In the genomic region with DNA sequence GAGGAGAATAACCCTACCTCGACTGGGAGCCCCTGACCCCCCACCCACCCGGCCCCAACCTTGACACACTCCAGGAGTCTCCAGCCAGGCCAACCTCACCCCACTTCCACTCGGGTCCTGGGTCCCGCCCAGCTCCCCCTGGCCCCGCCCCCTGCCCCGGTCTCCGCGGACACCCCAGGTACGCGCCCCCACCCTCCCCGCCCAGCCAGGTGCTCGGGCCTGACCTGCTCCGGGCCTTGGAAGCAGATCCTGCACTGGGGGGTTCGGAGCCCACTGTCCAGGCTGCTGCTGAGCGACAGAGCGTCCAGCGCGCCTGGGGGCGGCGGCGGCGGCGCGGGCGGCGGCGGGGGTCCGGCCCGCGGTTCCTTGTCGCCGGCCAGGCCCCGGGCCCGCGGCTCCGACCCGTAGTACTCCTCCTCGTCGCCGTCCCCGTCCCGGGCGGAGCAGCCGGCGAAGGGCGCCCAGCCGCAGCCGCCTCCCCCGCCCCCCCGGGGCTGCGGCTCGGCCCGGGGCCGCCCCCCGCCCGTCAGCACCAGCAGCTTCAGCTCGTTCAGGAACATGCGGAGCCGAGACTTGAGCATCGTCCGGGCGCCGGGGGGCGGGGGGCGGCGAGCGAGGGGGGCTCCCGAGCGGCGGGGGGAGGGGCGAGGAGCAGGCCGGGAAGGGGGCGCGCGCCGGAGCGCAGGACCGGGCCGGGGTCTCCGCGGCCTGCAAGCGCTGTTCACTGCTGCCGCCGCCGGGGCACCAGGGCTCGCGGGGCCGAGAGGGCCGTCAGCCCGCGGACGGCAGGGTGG, we compare ENCODE assay signal across 9 mouse cellular contexts. TPM values are rescaled to one million over a fixed set of nuclear protein-coding genes. Genes with fewer than 3 reads are reported as not detected.
A peak's percentile ranks its signal among the peaks of the same experiment; 100 is the strongest.
DNase-seq lines count a peak whose midpoint lies in the region; ATAC-seq and TF ChIP-seq lines count a peak whose summit lies in the region.
"Had no signal": no experiment of that assay in that cellular context is flagged by ENCODE, and none has a peak within 500 bp of the region (broad histone marks: within the 10 kb centered on the region; RNA-seq: fewer than 3 reads in every experiment).

No protein-coding gene starts in this region.

- 2% methylated on average over 75 of the region's 92 CpGs for WGBS in thymus, adult 2 months
- WGBS in hindbrain, embryonic 13.5 days: under 1% methylated on average over 45 of the region's 92 CpGs
- under 1% methylated on average over 87 of the region's 92 CpGs for WGBS in midbrain, embryonic 10.5 days

- peak overlapping the region; percentile 84 for H3K4me2 ChIP-seq in hindbrain, embryonic 13.5 days

- H3K27ac ChIP-seq in thymus, adult 2 months (ENCODE audit: control insufficient read depth, insufficient read depth, low read length): no peak overlapping the region
- peak overlapping the region; percentile 99 for H3K27ac ChIP-seq in hindbrain, embryonic 13.5 days
- H3K27ac ChIP-seq in midbrain, embryonic 10.5 days (replicated peaks): peak overlapping the region; percentile 97

- H3K36me3 ChIP-seq in erythroblast, embryonic 14.5 days (ENCODE audit: control insufficient read depth): peaks cover 2% of the 10 kb centered on the region
- no peaks in the 10 kb centered on the region for H3K36me3 ChIP-seq in thymus, adult 2 months (ENCODE audit: control insufficient read depth, insufficient read depth, low read length)
- peaks cover 34% of the 10 kb centered on the region for H3K36me3 ChIP-seq in hindbrain, embryonic 13.5 days
- peaks cover 37% of the 10 kb centered on the region for H3K36me3 ChIP-seq in midbrain, embryonic 10.5 days

- H3K9ac ChIP-seq in hindbrain, embryonic 13.5 days: peak overlapping the region; percentile 99

- ATAC-seq in erythroblast, adult 5-6 weeks (replicated peaks; ENCODE audit: low FRiP score, poor library complexity, severe bottlenecking): no peak
- ATAC-seq in hindbrain, embryonic 13.5 days (ENCODE audit: low FRiP score): no peak

- peaks cover 4% of the 10 kb centered on the region; the same call in 1 of the 2 replicates for H3K9me3 ChIP-seq in erythroblast, embryonic 14.5 days (ENCODE audit: control insufficient read depth, low read length)
- no peaks in the 10 kb centered on the region for H3K9me3 ChIP-seq in hindbrain, embryonic 13.5 days
- H3K9me3 ChIP-seq in midbrain, embryonic 10.5 days (replicated peaks): no peaks in the 10 kb centered on the region

- DNase-seq in thymus, adult 2 months: peak; percentile 28
- DNase-seq in thymus, adult 18-20 months: no peak
- peak; percentile 69 for DNase-seq in midbrain, embryonic 10.5 days (ENCODE audit: low spot score)
- no peak for DNase-seq in left cerebral cortex, adult 8-10 months (ENCODE audit: low spot score in 2 of 2)
- no peak for DNase-seq in c-Kit-positive CD71-positive TER-119-positive erythroid progenitor cells, embryonic 14.5 days (ENCODE audit: low spot score)

- H3K4me3 ChIP-seq in erythroblast, embryonic 14.5 days (replicated peaks): peak overlapping the region; percentile 47
- H3K4me3 ChIP-seq in thymus, adult 2 months (ENCODE audit: control insufficient read depth, insufficient read depth, low read length): peak overlapping the region; percentile 54
- H3K4me3 ChIP-seq in hindbrain, embryonic 13.5 days: peak overlapping the region; percentile 91
- peak overlapping the region; percentile 99 for H3K4me3 ChIP-seq in midbrain, embryonic 10.5 days

- TF ChIP-seq POLR2A in thymus, adult 2 months (IDR thresholded peaks at IDR 0.05; ENCODE audit: control insufficient read depth, extremely low read depth, insufficient read depth, low read length, poor library complexity): no peak

- H3K4me1 ChIP-seq in erythroblast, embryonic 14.5 days (ENCODE audit: control insufficient read depth): peaks cover 33% of the 10 kb centered on the region
- H3K4me1 ChIP-seq in thymus, adult 2 months (replicated peaks; ENCODE audit: control insufficient read depth, insufficient read depth, low read length): peaks cover 16% of the 10 kb centered on the region
- peaks cover 61% of the 10 kb centered on the region for H3K4me1 ChIP-seq in hindbrain, embryonic 13.5 days (replicated peaks)
- peaks cover 56% of the 10 kb centered on the region for H3K4me1 ChIP-seq in midbrain, embryonic 10.5 days

- peaks cover 87% of the 10 kb centered on the region for H3K27me3 ChIP-seq in erythroblast, embryonic 14.5 days (ENCODE audit: control insufficient read depth)
- H3K27me3 ChIP-seq in thymus, adult 2 months (ENCODE audit: control insufficient read depth, insufficient read depth, low read length): peaks cover 2% of the 10 kb centered on the region
- H3K27me3 ChIP-seq in hindbrain, embryonic 13.5 days: no peaks in the 10 kb centered on the region
- H3K27me3 ChIP-seq in midbrain, embryonic 10.5 days (ENCODE audit: low read depth, poor library complexity, severe bottlenecking): peaks cover 36% of the 10 kb centered on the region
- H3K27me3 ChIP-seq: Patski had no signal

- no peak for TF ChIP-seq CTCF in thymus, adult 2 months (IDR thresholded peaks at IDR 0.05; ENCODE audit: borderline replicate concordance, control insufficient read depth, extremely low read depth, insufficient read depth, low read length, poor library complexity)

RNA-seq across cellular contexts. Expression of gene March9, which starts 0.6 kb away (rescaled TPM):
- not detected in 2 replicates for polyA plus RNA-seq in erythroblast, embryonic 14.5 days (2012)
- not detected in 2 replicates for total RNA-seq in erythroblast, adult 5-6 weeks (2015; ENCODE audit: low replicate concordance)
- total RNA-seq in erythroblast, adult 5-6 weeks (2017; ENCODE audit: low replicate concordance): not detected in 2 replicates
- polyA plus RNA-seq in thymus, adult 2 months (2012; rRNA removed): 4.4 and 5.4 TPM in 2 replicates
- 5.8 and 5.9 TPM in 2 replicates for polyA plus RNA-seq in hindbrain, embryonic 13.5 days (2015; fragmentation: Nextera tagmentation; extraction: Ambion mirVana)
- polyA plus RNA-seq in midbrain, embryonic 10.5 days (2016; fragmentation: Nextera tagmentation; extraction: Ambion mirVana): 1.3 and 1.7 TPM in 2 replicates
- 10 to 100 TPM; 19.8 to 21.5 (median 21.2) TPM for total RNA-seq in left cerebral cortex, adult 8-10 months (2022)

RNA-seq across cellular contexts. Expression of gene Cdk4, which starts 4.0 kb away (rescaled TPM):
- polyA plus RNA-seq in erythroblast, embryonic 14.5 days (2012): 81.1 and 96.8 TPM in 2 replicates
- 83.0 and 90.1 TPM in 2 replicates for total RNA-seq in erythroblast, adult 5-6 weeks (2015; ENCODE audit: low replicate concordance)
- total RNA-seq in erythroblast, adult 5-6 weeks (2017; ENCODE audit: low replicate concordance): 43.8 and 71.5 TPM in 2 replicates
- polyA plus RNA-seq in thymus, adult 2 months (2012; rRNA removed): 375 and 384 TPM in 2 replicates
- 1,183 and 1,237 TPM in 2 replicates for polyA plus RNA-seq in hindbrain, embryonic 13.5 days (2015; fragmentation: Nextera tagmentation; extraction: Ambion mirVana)
- 2,811 and 2,916 TPM in 2 replicates for polyA plus RNA-seq in midbrain, embryonic 10.5 days (2016; fragmentation: Nextera tagmentation; extraction: Ambion mirVana)
- total RNA-seq in left cerebral cortex, adult 8-10 months (2022): 10 to 100 TPM; 79.8 to 91.4 (median 85.4) TPM

RNA-seq across cellular contexts. Expression of gene Tspan31, which starts 10.7 kb away (rescaled TPM):
- polyA plus RNA-seq in erythroblast, embryonic 14.5 days (2012): 1.3 and 1.6 TPM in 2 replicates
- total RNA-seq in erythroblast, adult 5-6 weeks (2015; ENCODE audit: low replicate concordance): 25.3 and 30.4 TPM in 2 replicates
- 8.6 and 19.0 TPM in 2 replicates for total RNA-seq in erythroblast, adult 5-6 weeks (2017; ENCODE audit: low replicate concordance)
- polyA plus RNA-seq in thymus, adult 2 months (2012; rRNA removed): 39.5 and 45.2 TPM in 2 replicates
- 122 and 129 TPM in 2 replicates for polyA plus RNA-seq in hindbrain, embryonic 13.5 days (2015; fragmentation: Nextera tagmentation; extraction: Ambion mirVana)
- polyA plus RNA-seq in midbrain, embryonic 10.5 days (2016; fragmentation: Nextera tagmentation; extraction: Ambion mirVana): 197 and 208 TPM in 2 replicates
- 10 to 100 TPM; 60.9 to 63.2 (median 62.1) TPM for total RNA-seq in left cerebral cortex, adult 8-10 months (2022)

RNA-seq across cellular contexts. Expression of gene Cyp27b1, which starts 11.3 kb away (rescaled TPM):
- polyA plus RNA-seq in erythroblast, embryonic 14.5 days (2012): not detected in 2 replicates
- not detected in 2 replicates for total RNA-seq in erythroblast, adult 5-6 weeks (2015; ENCODE audit: low replicate concordance)
- total RNA-seq in erythroblast, adult 5-6 weeks (2017; ENCODE audit: low replicate concordance): not detected in 2 replicates
- 0.32 and 0.38 TPM in 2 replicates for polyA plus RNA-seq in thymus, adult 2 months (2012; rRNA removed)
- polyA plus RNA-seq in hindbrain, embryonic 13.5 days (2015; fragmentation: Nextera tagmentation; extraction: Ambion mirVana): 0.23 and 0.27 TPM in 2 replicates
- 0.07 and 0.22 TPM in 2 replicates for polyA plus RNA-seq in midbrain, embryonic 10.5 days (2016; fragmentation: Nextera tagmentation; extraction: Ambion mirVana)
- under 1 TPM; 0.30 to 0.46 (median 0.41) TPM for total RNA-seq in left cerebral cortex, adult 8-10 months (2022)

RNA-seq across cellular contexts. Expression of gene Agap2, which starts 15.7 kb away (rescaled TPM):
- polyA plus RNA-seq in erythroblast, embryonic 14.5 days (2012): 0.07 and 0.10 TPM in 2 replicates
- 1.9 and 6.5 TPM in 2 replicates for total RNA-seq in erythroblast, adult 5-6 weeks (2015; ENCODE audit: low replicate concordance)
- 2.0 and 4.0 TPM in 2 replicates for total RNA-seq in erythroblast, adult 5-6 weeks (2017; ENCODE audit: low replicate concordance)
- polyA plus RNA-seq in thymus, adult 2 months (2012; rRNA removed): 123 and 149 TPM in 2 replicates
- 3.0 and 3.1 TPM in 2 replicates for polyA plus RNA-seq in hindbrain, embryonic 13.5 days (2015; fragmentation: Nextera tagmentation; extraction: Ambion mirVana)
- 0.10 and 0.19 TPM in 2 replicates for polyA plus RNA-seq in midbrain, embryonic 10.5 days (2016; fragmentation: Nextera tagmentation; extraction: Ambion mirVana)
- total RNA-seq in left cerebral cortex, adult 8-10 months (2022): 100 to 1,000 TPM; 595 to 685 (median 631) TPM

Comparison
In these comparisons a context has a peak if more than half of its experiments do, and no peak if none do; other contexts are left out.
1. DNase-seq: peak in thymus, adult 2 months (single experiment) and midbrain, embryonic 10.5 days (single experiment); none in thymus, adult 18-20 months (0 of 2), left cerebral cortex, adult 8-10 months (0 of 2) and c-Kit-positive CD71-positive TER-119-positive erythroid progenitor cells, embryonic 14.5 days (single experiment).
2. H3K4me3 ChIP-seq: peak in every context shown above with its lines; median percentile 99 in midbrain, embryonic 10.5 days; 91 in hindbrain, embryonic 13.5 days; 54 in thymus, adult 2 months; 47 in erythroblast, embryonic 14.5 days.
3. RNA of gene Tspan31, which starts 10.7 kb away (polyA plus RNA-seq): 197 to 208 TPM in midbrain, embryonic 10.5 days, 122 to 129 TPM in hindbrain, embryonic 13.5 days and 39.5 to 45.2 TPM in thymus, adult 2 months; 1.3 to 1.6 TPM in erythroblast, embryonic 14.5 days; every median in the first group is over 10 times any median in the second.